Mouse (Mus musculus): ENCODE results near the gene H2-Ob.

H2-Ob gene

GRCm38 (mm10) chr17:34240916-34241315 lies 2.2 kb downstream of the H2-Ob start:
- no peak for DNase-seq (ENCODE audit: low spot score in 2 of 2)

GRCm38 (mm10) chr17:34244656-34245055 lies 6.0 kb downstream of the H2-Ob start:
- no peak for DNase-seq (ENCODE audit: low spot score in 2 of 2)

- DNase-seq (ENCODE audit: low spot score in 2 of 2) = no peak
These were observed 8.3 kb downstream of the H2-Ob start for GRCm38 (mm10) chr17:34247047-34247446.

GRCm38 (mm10) chr17:34248764-34249163 lies 10.1 kb downstream of the H2-Ob start:
- no peak for DNase-seq (ENCODE audit: low spot score in 2 of 2)

DNA sequence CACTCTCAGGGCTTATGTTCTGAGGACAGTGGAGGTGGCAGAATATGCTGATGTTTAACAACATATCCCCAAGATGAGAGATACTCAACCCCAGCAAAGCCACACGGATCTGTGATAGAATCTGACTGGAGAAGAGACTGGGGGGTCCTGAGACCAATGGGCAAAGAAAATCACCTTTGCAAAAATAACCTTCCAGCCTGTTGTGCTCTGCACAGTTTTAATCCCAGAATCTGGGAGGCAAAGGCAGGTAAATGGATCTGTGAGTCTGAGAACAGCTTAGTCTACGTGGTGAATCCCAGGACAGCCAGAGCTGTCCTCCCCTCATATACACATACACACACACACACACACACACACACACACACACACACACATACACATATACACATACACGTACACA lies 10.7 kb downstream of the H2-Ob start:
- no peak for DNase-seq (ENCODE audit: low spot score in 2 of 2)

DNA sequence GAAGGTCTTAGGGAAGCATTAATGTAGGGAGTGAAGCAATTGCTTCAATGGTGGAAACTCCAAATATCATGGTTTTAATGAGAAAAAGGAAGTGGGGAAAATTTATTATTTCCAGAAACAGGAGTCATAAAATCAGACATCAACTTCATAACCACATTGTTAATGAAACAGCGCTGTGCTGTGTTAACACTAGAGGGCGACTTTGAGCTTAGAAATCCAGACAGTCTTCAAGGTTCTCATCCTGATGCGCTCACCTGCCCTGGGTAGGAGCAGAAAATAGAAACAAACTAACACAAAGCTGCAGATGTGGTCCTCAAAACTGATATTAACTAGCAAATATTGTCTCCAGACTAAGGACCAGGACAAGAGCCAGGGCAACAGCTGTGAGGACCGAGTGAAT lies 11.2 kb downstream of the H2-Ob start:
- no peak for DNase-seq (ENCODE audit: low spot score in 2 of 2)

DNA sequence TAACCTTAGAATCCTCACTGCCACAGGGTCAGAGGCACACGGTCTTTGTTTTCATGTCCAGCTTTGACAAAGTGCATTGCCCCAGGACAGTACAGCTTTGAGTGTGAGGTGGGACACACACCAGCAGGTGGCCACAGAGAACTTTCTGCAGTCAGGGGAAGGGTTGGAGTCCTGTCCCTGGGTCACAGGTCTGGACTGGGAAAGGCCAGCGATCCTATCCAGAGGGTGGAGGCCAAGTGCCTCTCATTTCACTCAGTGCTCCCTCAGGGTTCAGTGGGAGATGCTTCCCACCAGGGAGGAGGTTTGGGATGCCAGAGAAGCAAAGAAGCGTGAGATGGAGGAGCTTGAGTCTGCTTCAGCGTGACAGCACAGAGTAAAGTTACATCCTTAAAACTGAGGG lies 13.0 kb downstream of the H2-Ob start:
- no peak for DNase-seq (ENCODE audit: low spot score in 2 of 2)

- DNase-seq (ENCODE audit: low spot score in 2 of 2) = no peak
These were observed 17.8 kb downstream of the H2-Ob start for GRCm38 (mm10) chr17:34256501-34256900.

- peak; percentile 52 to 75 for DNase-seq (ENCODE audit: low spot score in 2 of 2)
These were observed 19.1 kb downstream of the H2-Ob start, which contains the start of gene H2-Ab1 for GRCm38 (mm10) chr17:34257594-34258375. TSS of gene H2-Ab1 (plus strand) at chr17:34257689.

DNA sequence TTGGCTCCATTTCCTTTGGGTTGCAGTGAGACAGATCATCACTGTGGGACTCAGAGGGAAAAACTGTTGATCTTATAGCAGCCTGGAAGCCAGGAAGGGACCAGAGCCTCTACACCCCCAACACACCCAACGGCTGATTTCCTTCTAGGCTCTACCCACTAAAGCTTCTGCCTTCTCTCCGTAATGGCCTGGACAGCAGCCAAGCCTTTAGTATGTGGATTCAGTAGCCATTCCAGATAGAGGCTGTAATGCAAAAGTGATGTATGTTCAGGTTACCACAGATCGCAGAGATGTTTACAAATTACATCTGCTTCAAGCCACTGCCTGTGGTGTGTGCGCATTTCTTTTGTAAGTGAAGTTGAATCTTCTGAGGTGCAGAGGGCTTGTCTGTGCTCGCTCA lies 21.8 kb downstream of the H2-Ob start:
- DNase-seq (ENCODE audit: low spot score in 2 of 2) = no peak

DNA sequence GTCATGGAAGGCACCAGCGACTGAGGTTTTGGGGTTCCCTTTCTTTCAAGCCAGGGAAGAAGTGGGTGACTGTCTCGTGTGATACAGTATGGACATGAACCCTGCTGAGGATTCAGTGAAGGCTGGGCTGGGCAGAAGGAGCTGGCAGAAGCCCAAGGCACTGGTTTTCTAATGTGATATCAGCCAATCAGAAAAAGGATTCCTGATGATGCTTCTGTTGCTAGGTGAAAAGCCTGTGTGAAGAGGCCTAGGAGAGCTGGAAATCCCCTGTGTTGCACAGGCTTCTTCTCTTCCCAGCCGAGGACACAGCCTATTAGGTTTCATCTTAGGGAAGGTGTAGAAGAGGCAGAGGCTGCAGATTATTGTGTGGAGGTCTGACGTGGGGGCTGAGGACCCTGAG lies 22.8 kb downstream of the H2-Ob start:
- DNase-seq (ENCODE audit: low spot score in 2 of 2) = peak; percentile 24 to 52

GRCm38 (mm10) chr17:34263068-34263467 lies 24.4 kb downstream of the H2-Ob start:
- peak; percentile 29 to 36 for DNase-seq (ENCODE audit: low spot score in 2 of 2)

DNA sequence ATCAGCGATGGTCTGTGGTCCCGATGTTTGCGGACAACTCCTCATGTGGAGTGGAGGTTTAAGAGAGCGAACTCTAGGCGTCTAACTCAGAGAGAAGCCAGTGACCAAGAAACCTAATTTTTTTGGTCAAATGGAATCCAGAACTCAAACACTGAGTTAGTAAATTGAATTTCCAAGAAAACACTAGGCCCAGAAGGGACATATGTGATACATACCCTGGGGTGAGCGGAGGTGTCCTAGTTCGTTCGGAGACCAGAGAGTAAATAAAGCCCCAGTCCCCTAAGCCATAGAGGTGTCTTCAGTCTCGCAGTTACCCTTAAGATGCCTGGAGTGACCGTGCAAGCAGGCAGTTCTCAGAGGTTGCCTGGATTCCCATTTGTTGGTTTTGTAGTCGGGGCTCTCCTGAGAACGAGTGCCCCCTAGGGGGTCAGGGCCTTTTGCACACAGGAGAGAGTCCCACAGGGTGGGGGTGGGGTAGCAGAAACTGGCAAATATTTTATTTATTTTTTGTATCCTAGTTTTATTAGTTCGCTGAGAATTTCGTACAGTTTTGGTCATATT lies 25.2 kb downstream of the H2-Ob start:
- DNase-seq (ENCODE audit: low spot score in 2 of 2) = no peak

DNA sequence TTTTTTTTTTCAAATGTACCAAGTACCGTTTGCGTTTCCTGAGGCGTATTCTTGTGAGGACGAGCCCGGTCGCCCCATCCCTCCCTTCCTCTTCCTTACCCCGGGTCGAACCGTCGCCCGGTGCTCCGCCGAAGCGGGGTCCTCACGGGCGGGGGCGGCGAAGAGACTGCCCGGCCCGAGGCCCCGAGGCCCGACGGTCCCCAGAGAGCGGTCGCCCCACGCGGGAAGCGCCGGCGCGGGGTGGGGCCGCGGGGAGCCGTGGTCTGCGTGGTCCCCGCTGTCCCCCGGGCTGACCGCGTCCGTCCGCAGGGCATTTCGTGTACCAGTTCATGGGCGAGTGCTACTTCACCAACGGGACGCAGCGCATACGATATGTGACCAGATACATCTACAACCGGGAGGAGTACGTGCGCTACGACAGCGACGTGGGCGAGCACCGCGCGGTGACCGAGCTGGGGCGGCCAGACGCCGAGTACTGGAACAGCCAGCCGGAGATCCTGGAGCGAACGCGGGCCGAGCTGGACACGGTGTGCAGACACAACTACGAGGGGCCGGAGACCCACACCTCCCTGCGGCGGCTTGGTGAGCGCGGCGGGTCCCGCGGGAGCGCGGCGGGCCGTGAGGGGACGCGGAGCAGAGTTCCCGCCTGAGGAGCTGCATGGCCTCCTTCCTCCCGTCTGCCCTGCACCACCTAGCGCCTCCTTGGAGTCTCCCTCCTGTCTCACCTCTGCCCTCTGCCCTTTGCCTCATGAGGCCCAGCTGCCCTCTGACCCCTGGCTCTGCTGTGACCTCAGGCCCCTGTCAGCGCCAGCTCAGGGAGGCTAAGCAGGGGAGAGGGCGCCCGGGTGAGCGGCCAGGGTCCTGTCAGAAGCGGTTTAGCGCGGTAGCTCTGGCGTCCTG lies 26.0 kb downstream of the H2-Ob start:
- DNase-seq (ENCODE audit: low spot score in 2 of 2) = no peak

DNA sequence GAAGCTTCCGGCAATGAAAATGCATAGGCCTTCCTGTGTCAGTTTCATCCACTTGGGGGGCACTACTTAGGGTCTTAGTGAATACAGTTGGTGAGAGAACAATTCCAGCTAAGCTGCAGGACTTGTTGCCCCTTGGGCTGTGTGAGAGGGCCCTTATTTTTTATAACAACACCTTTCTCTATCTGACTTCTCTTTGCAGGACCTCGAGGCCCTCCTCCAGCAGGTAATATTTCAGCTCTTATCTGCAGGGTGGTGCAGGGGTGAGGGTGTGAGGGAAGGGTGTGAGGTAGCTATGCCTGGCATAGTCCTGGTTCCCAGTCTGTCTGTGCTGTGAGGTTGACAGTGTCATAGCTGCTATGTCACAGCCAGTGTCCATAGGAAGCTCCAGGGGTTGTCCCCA lies 29.6 kb downstream of the H2-Ob start:
- no peak for DNase-seq (ENCODE audit: low spot score in 2 of 2)

GRCm38 (mm10) chr17:34268748-34269147 lies 30.0 kb downstream of the H2-Ob start:
- DNase-seq (ENCODE audit: low spot score in 2 of 2) = no peak

GRCm38 (mm10) chr17:34269817-34270216 lies 31.1 kb downstream of the H2-Ob start:
- no peak for DNase-seq (ENCODE audit: low spot score in 2 of 2)

- no peak for DNase-seq (ENCODE audit: low spot score in 2 of 2)
These were observed 31.5 kb downstream of the H2-Ob start for GRCm38 (mm10) chr17:34270230-34270629.

DNA sequence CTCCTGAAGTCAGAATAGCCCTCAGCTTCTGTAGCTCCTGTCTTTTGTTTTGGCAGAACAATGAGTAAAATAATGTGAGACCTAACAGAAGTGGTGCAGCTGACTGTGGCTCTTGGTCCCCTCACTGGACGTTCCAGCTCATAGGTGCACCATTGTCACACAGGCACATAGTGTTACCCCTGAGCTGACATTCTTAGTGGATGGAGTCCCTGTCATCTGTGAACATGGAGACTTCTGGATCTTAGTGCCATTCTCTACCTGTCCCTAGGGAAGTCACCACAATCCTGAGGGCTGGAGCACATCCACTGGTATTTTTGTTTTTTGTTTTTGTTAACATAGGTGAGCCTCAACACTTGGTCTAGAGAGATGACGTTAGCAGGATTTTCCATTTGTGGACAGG lies 32.2 kb downstream of the H2-Ob start:
- no peak for DNase-seq (ENCODE audit: low spot score in 2 of 2)

DNA sequence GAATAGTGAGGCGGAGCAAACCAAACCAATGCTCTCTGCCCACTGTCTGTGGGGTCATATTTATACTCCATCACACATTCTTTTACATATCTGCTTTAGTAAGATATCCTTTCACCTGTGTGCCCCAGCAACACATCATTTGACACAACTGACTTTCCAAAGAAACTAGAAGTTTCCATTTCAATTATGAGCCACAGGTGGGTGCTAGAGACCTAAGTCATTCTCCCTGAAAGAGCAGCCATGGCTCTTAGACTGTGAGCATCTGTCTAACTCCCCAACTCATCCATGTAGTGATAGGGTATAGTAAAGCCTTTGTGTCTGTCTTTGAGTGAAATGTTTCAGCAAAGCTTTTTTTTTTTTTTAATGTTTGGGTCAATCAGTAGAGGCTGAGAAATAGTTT lies 33.4 kb downstream of the H2-Ob start:
- DNase-seq (ENCODE audit: low spot score in 2 of 2) = no peak

- no peak for DNase-seq (ENCODE audit: low spot score in 2 of 2)
These were observed 41.9 kb downstream of the H2-Ob start for GRCm38 (mm10) chr17:34280499-34281038.

- no peak for DNase-seq (ENCODE audit: low spot score in 2 of 2)
These were observed 43.1 kb downstream of the H2-Ob start for GRCm38 (mm10) chr17:34281836-34282235.
